Mouse (Mus musculus): ENCODE measurements around the gene Trappc10. TPM values are rescaled to one million over a fixed set of nuclear protein-coding genes. Genes with fewer than 3 reads are reported as not detected.

Trappc10 gene
- polyA plus RNA-seq, 2 experiments: 19.0 to 32.4 TPM

DNA sequence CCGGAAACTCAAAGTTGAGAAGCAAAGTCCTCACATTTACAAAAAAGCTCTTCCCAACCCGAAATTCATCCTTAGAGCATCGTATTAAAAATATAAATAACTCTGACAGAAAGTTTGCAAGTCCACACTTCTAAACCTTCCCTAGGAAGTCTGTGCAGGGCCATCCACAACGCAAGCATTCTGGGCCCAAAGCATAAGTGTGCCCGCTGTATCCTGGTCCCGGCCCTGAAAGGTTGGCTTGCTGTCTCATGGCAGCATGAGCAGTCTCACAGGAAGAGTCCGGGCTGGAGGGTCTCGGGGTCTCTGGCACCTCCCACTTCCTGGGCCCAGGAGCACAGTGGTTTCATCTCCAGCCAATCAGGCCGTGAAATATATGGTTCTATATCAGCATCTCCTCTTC, 72.9 kb downstream of the Trappc10 start:
- Histone ChIP-seq H3K4me1 (ENCODE audit: control insufficient read depth, insufficient read depth, low read length) (peaks cover 6% of the 10 kb centered on the region), H3K9me3 (ENCODE audit: control insufficient read depth, low read length) (no peaks in the 10 kb centered on the region), H3K27me3 (ENCODE audit: control insufficient read depth, insufficient read depth, low read length) (no peaks in the 10 kb centered on the region), H3K4me3 (replicated peaks; ENCODE audit: low read length) (no peak overlapping the region), H3K9ac (ENCODE audit: low read depth, low read length, severe bottlenecking) (no peak overlapping the region), H3K4me2 (replicated peaks; ENCODE audit: low read depth, low read length, severe bottlenecking) (no peak overlapping the region), H3K36me3 (ENCODE audit: control insufficient read depth, insufficient read depth, low read length) (peaks cover 68% of the 10 kb centered on the region), H3K27ac (replicated peaks; ENCODE audit: low read depth, low read length) (no peak overlapping the region)
- ATAC-seq (ENCODE audit: low FRiP score, low read depth) (no peak), DNase-seq (ENCODE audit: low spot score) (no peak)
- WGBS: 86% methylated on average over 9 of the region's 9 CpGs
- no peak for TF ChIP-seq POLR2A (IDR thresholded peaks at IDR 0.05; ENCODE audit: borderline replicate concordance, extremely low read depth, insufficient read depth, insufficient read length)

GRCm38 (mm10) chr10:78171057-78171456, 73.4 kb downstream of the Trappc10 start:
- ATAC-seq (ENCODE audit: low FRiP score, low read depth) (no peak), DNase-seq (ENCODE audit: low spot score) (no peak)
- H3K4me1 ChIP-seq (ENCODE audit: control insufficient read depth, insufficient read depth, low read length): peaks cover 6% of the 10 kb centered on the region
- 92% methylated on average over 7 of the region's 7 CpGs for WGBS
- TF ChIP-seq POLR2A (IDR thresholded peaks at IDR 0.05; ENCODE audit: borderline replicate concordance, extremely low read depth, insufficient read depth, insufficient read length): no peak
- no peak overlapping the region for H3K4me3 ChIP-seq (replicated peaks; ENCODE audit: low read length)
- H3K27me3 ChIP-seq (ENCODE audit: control insufficient read depth, insufficient read depth, low read length): no peaks in the 10 kb centered on the region
- no peaks in the 10 kb centered on the region for H3K9me3 ChIP-seq (ENCODE audit: control insufficient read depth, low read length)
- H3K4me2 ChIP-seq (replicated peaks; ENCODE audit: low read depth, low read length, severe bottlenecking): no peak overlapping the region
- peaks cover 68% of the 10 kb centered on the region for H3K36me3 ChIP-seq (ENCODE audit: control insufficient read depth, insufficient read depth, low read length)
- H3K9ac ChIP-seq (ENCODE audit: low read depth, low read length, severe bottlenecking): no peak overlapping the region
- H3K27ac ChIP-seq (replicated peaks; ENCODE audit: low read depth, low read length): no peak overlapping the region

GRCm38 (mm10) chr10:78170445-78170844, 74.0 kb downstream of the Trappc10 start:
- Histone ChIP-seq H3K27ac (replicated peaks; ENCODE audit: low read depth, low read length) (no peak overlapping the region), H3K9me3 (ENCODE audit: control insufficient read depth, low read length) (no peaks in the 10 kb centered on the region), H3K4me1 (ENCODE audit: control insufficient read depth, insufficient read depth, low read length) (peaks cover 6% of the 10 kb centered on the region), H3K9ac (ENCODE audit: low read depth, low read length, severe bottlenecking) (no peak overlapping the region), H3K4me2 (replicated peaks; ENCODE audit: low read depth, low read length, severe bottlenecking) (peak overlapping the region; percentile 66; the same call in 1 of the 2 replicates), H3K4me3 (replicated peaks; ENCODE audit: low read length) (no peak overlapping the region), H3K27me3 (ENCODE audit: control insufficient read depth, insufficient read depth, low read length) (no peaks in the 10 kb centered on the region), H3K36me3 (ENCODE audit: control insufficient read depth, insufficient read depth, low read length) (peaks cover 68% of the 10 kb centered on the region)
- WGBS: 62% methylated on average over 2 of the region's 2 CpGs
- DNase-seq (ENCODE audit: low spot score): no peak
- ATAC-seq (ENCODE audit: low FRiP score, low read depth): no peak
- TF ChIP-seq POLR2A (IDR thresholded peaks at IDR 0.05; ENCODE audit: borderline replicate concordance, extremely low read depth, insufficient read depth, insufficient read length): no peak

- Histone ChIP-seq H3K4me3 (replicated peaks; ENCODE audit: low read length) (peak within 1 kb of the TSS; percentile 60), H3K4me1 (ENCODE audit: control insufficient read depth, insufficient read depth, low read length) (peaks cover 6% of the 10 kb centered on the region), H3K9me3 (ENCODE audit: control insufficient read depth, low read length) (no peaks in the 10 kb centered on the region), H3K9ac (ENCODE audit: low read depth, low read length, severe bottlenecking) (peak within 1 kb of the TSS; percentile 66), H3K36me3 (ENCODE audit: control insufficient read depth, insufficient read depth, low read length) (peaks cover 68% of the 10 kb centered on the region), H3K27ac (replicated peaks; ENCODE audit: low read depth, low read length) (peak within 1 kb of the TSS; percentile 65; the same call in 1 of the 2 replicates), H3K4me2 (replicated peaks; ENCODE audit: low read depth, low read length, severe bottlenecking) (peak within 1 kb of the TSS; percentile 66), H3K27me3 (ENCODE audit: control insufficient read depth, insufficient read depth, low read length) (no peaks in the 10 kb centered on the region)
- 2% methylated on average over 45 of the region's 50 CpGs for WGBS
- DNase-seq (ENCODE audit: low spot score) (peak; percentile 98), ATAC-seq (ENCODE audit: low FRiP score, low read depth) (peak; percentile 97)
- peak; percentile 79; the same call in 1 of the 2 replicates for TF ChIP-seq POLR2A (IDR thresholded peaks at IDR 0.05; ENCODE audit: borderline replicate concordance, extremely low read depth, insufficient read depth, insufficient read length)
Observed at GRCm38 (mm10) chr10:78169281-78170042, 75.0 kb downstream of the Trappc10 start, which contains the start of gene D10Jhu81e. Gene D10Jhu81e, minus strand, starts transcription at chr10:78169782.

- TF ChIP-seq POLR2A (IDR thresholded peaks at IDR 0.05; ENCODE audit: borderline replicate concordance, extremely low read depth, insufficient read depth, insufficient read length): no peak
- H3K4me3 ChIP-seq (replicated peaks; ENCODE audit: low read length): peak overlapping the region; percentile 60
- DNase-seq (ENCODE audit: low spot score) (no peak), ATAC-seq (ENCODE audit: low FRiP score, low read depth) (no peak)
- H3K27me3 ChIP-seq (ENCODE audit: control insufficient read depth, insufficient read depth, low read length): no peaks in the 10 kb centered on the region
- no peaks in the 10 kb centered on the region for H3K9me3 ChIP-seq (ENCODE audit: control insufficient read depth, low read length)
- WGBS: 83% methylated on average over 11 of the region's 11 CpGs
- peaks cover 68% of the 10 kb centered on the region for H3K36me3 ChIP-seq (ENCODE audit: control insufficient read depth, insufficient read depth, low read length)
- peaks cover 6% of the 10 kb centered on the region for H3K4me1 ChIP-seq (ENCODE audit: control insufficient read depth, insufficient read depth, low read length)
- peak overlapping the region; percentile 66 for H3K9ac ChIP-seq (ENCODE audit: low read depth, low read length, severe bottlenecking)
- peak overlapping the region; percentile 66 for H3K4me2 ChIP-seq (replicated peaks; ENCODE audit: low read depth, low read length, severe bottlenecking)
- no peak overlapping the region for H3K27ac ChIP-seq (replicated peaks; ENCODE audit: low read depth, low read length)
Observed at GRCm38 (mm10) chr10:78168792-78169191, 75.6 kb downstream of the Trappc10 start.

All from limb, embryonic 14.5 days (tissue).